Mouse (Mus musculus) leukemia stem cell, adult 10-12 weeks (primary cell): Measurements from ENCODE around the gene Chmp2a. TPM values are rescaled to one million over a fixed set of nuclear protein-coding genes. Genes with fewer than 3 reads are reported as not detected.

Experiments used
- polyA plus RNA-seq: library from polyadenylated mRNA; stranded (reverse); fragments of >175 nt; gene quantifications from 2 replicates; pipeline ENCODE4 v1.2.3, GENCODE M21; 2012; ENCODE audit warnings: low replicate concordance

The Chmp2a gene
- polyA plus RNA-seq, result 29.9 and 190 TPM in 2 replicates

GRCm38 (mm10) chr7:13034148-13034977 lies at the start of gene Chmp2a:
Chmp2a (minus strand) TSS chr7:13034807.

GRCm38 (mm10) chr7:13054287-13055010 lies 19.8 kb upstream of the Chmp2a start, which contains the start of gene Mzf1:
Mzf1 (minus strand) TSS chr7:13054764.

GRCm38 (mm10) chr7:13037901-13038555 lies 3.4 kb upstream of the Chmp2a start, which contains the start of gene Ube2m:
Ube2m (minus strand) TSS chr7:13038275.

GRCm38 (mm10) chr7:13010005-13010908 lies 24.4 kb downstream of the Chmp2a start, which contains the start of gene Zbtb45:
Zbtb45 (minus strand) TSS chr7:13010034.

GRCm38 (mm10) chr7:12998851-12999250 lies 35.8 kb downstream of the Chmp2a start, which contains the start of gene Trim28:
Trim28 (plus strand) TSS chr7:12999114.

GRCm38 (mm10) chr7:12998053-12998452 lies 36.6 kb downstream of the Chmp2a start, which contains the start of gene Slc27a5:
Slc27a5 (minus strand) TSS chr7:12998192.

Other genes starting within 250 kb of the Chmp2a start
- not detected in 2 replicates for gene Zscan18, start 231.2 kb downstream of the Chmp2a start, polyA plus RNA-seq
- 0.12 and 0.32 TPM in 2 replicates for gene Zfp329, start 215.9 kb downstream of the Chmp2a start, polyA plus RNA-seq
- gene Zfp110, start 200.0 kb downstream of the Chmp2a start, polyA plus RNA-seq, result 1.0 and 2.1 TPM in 2 replicates
- gene Zfp128, start 153.6 kb downstream of the Chmp2a start, polyA plus RNA-seq, result 0.27 and 0.66 TPM in 2 replicates
- 1.0 and 5.7 TPM in 2 replicates for gene Zscan22, start 137.0 kb downstream of the Chmp2a start, polyA plus RNA-seq
- gene Rps5, start 112.5 kb downstream of the Chmp2a start, polyA plus RNA-seq, result 253 and 1,360 TPM in 2 replicates
- 3.4 TPM in 2 replicates for gene Rnf225, start 107.4 kb downstream of the Chmp2a start, polyA plus RNA-seq
- gene Zfp324, start 69.0 kb downstream of the Chmp2a start, polyA plus RNA-seq, result 11.5 and 14.8 TPM in 2 replicates
- 6.8 and 12.0 TPM in 2 replicates for gene Zfp446, start 57.0 kb downstream of the Chmp2a start, polyA plus RNA-seq
- gene Slc27a5, start 36.6 kb downstream of the Chmp2a start, polyA plus RNA-seq, result not detected in 2 replicates
- gene Trim28, start 35.7 kb downstream of the Chmp2a start, polyA plus RNA-seq, result 64.0 and 158 TPM in 2 replicates
- 143 and 179 TPM in 2 replicates for gene Zbtb45, start 24.8 kb downstream of the Chmp2a start, polyA plus RNA-seq
- gene Ube2m, start 3.5 kb upstream of the Chmp2a start, polyA plus RNA-seq, result 107 and 227 TPM in 2 replicates
- 2.6 and 3.3 TPM in 2 replicates for gene Mzf1, start 20.0 kb upstream of the Chmp2a start, polyA plus RNA-seq
- gene Vmn1r85, start 60.4 kb upstream of the Chmp2a start, polyA plus RNA-seq, result not detected in 2 replicates
- gene Vmn1r86, start 85.1 kb upstream of the Chmp2a start, polyA plus RNA-seq, result 0.03 TPM in 1 of 2 replicates, not detected in the other
- not detected in 2 replicates for gene Vmn1r87, start 105.3 kb upstream of the Chmp2a start, polyA plus RNA-seq
- gene Vmn1r88, start 124.8 kb upstream of the Chmp2a start, polyA plus RNA-seq, result not detected in 2 replicates
- not detected in 2 replicates for gene Vmn1r89, start 178.2 kb upstream of the Chmp2a start, polyA plus RNA-seq
- 28.6 and 54.1 TPM in 2 replicates for gene Lig1, start 242.5 kb upstream of the Chmp2a start, polyA plus RNA-seq
- 0.47 and 1.3 TPM in 2 replicates for gene Zswim9, start 243.9 kb upstream of the Chmp2a start, polyA plus RNA-seq